Mouse (Mus musculus) Patski (cell line): ENCODE measurements around the gene Plrg1. TPM values are rescaled to one million over a fixed set of nuclear protein-coding genes. Genes with fewer than 3 reads are reported as not detected.

ENCODE experiments used
- ATAC-seq: fragments of 100-300 bp; one replicate; pipeline ENCODE4 v1.8.0; 2021
- CTCF ChIA-PET: fragments of 350-600 bp; sonication (Branson Sonifier 250); formaldehyde crosslinking; loops from one replicate; lab custom pipeline; 2022; ENCODE audit warnings: inconsistent platforms; lab: Charles Lee
- POLR2A ChIA-PET: fragments of 350-600 bp; sonication (Branson Sonifier 250); formaldehyde crosslinking; loops from one replicate; lab custom pipeline; 2022; ENCODE audit warnings: antibody characterized with exemption, inconsistent platforms; lab: Charles Lee
- DNase-seq: peaks from one replicate; pipeline ENCODE4 v3.0.0-alpha.2; 2011; ENCODE audit warnings: low read depth, low spot score
- H3K27me3 ChIP-seq: fragments of 371-371 bp; one replicate; pipeline ENCODE4 v1.5.1; 2021
- CTCF ChIP-seq: fragments of 100-300 bp; IDR thresholded peaks from one replicate; pipeline ENCODE4 v1.5.1; 2021
- in situ Hi-C: fragments of 300-500 bp; cut with MboI; formaldehyde crosslinking; loops from 3 replicates; pipeline ENCODE4 v1.11.1; 2018; ENCODE audit warnings: low pct_unique_long_range_greater_than_20kb, mixed read lengths
- polyA plus RNA-seq: library from polyadenylated mRNA; unstranded; gene quantifications from one replicate; pipeline ENCODE4 v1.2.3, GENCODE M21; 2021

The Plrg1 gene
- polyA plus RNA-seq, 1 experiment from 2014 or later: 85.3 TPM

DNA sequence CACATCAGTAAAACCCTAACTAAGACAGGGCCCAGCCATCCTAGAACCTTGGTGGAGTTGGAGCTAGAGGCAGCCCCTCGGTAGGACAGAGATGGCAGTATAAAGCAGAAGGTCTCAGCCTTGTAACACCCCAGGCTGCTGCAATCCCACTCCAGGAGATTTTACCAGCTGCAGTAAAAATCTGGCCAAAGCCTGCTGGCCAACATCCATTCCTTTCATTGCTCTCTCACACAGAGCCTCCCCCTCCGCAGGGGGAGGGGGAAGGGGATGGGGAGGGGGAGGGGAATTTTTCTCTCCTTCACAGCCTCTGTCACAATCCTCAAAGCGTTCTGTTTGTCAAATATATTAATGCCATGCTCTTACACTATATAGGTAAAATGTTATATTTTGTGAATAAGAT is 21.2 kb downstream of the Plrg1 start:
- POLR2A ChIA-PET: no interaction called here
- in situ Hi-C loops: no loop called here
- DNase-seq (no peak), ATAC-seq (no peak)
- peaks cover 5% of the 10 kb centered on the region for H3K27me3 ChIP-seq
- TF ChIP-seq CTCF: no peak
- CTCF ChIA-PET: no interaction called here

DNA sequence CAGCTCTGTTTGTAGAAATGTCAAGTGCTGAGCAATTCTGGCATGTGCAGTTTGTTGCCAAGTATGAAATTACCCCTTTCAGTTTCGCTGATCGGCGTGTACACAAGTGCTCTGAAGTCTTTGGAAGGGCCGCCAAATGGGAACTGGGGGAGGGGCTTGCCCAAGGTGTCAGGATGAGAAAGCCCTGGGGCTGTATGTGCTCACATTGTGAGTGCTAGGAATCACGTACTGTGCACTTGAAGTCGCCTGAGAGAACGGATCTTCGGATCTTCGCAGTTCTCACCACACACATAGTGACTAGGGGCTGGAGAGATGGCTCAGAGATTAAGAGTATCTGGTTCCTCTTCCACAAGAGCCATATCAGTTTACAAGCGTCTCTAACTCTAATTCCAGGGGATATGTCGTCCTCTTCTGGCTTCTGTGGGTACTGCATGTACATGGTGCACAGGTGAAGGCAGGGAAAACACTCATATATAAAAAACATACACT is 25.3 kb downstream of the Plrg1 start:
- TF ChIP-seq CTCF: peak; percentile 91
- in situ Hi-C loops: loop anchor here (5.0 kb wide), 1 partner anchor 83 kb away; no protein-coding TSS in a partner anchor

DNA sequence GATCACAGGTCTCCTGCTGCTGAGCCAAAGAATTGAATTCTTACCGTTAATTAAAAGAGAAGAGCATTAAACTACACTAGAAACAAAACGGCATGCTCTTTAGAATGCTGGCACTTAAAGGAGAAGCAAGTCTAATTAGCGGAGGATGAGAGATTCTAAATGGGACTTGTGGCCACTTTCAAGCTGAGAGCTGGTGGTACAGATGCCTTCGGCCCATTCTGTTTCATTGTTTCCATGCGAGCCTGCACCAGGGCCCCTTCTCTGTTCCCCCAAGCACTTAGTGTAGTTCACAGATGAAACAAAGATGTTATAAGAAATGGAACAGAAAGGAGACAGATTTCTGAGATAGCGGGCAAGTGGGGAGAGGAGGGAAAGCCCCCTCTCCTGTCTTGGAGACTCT is 42.3 kb downstream of the Plrg1 start:
- DNase-seq (no peak), ATAC-seq (no peak)
- POLR2A ChIA-PET: interaction anchor here (0.6 kb wide), 1 partner anchor 23 kb away, joined by 3 read pairs; no protein-coding TSS in a partner anchor
- H3K27me3 ChIP-seq: peaks cover 70% of the 10 kb centered on the region
- CTCF ChIA-PET: interaction anchor here (1.7 kb wide), 1 partner anchor 13 kb away, joined by 7 read pairs; no protein-coding TSS in a partner anchor
- no peak for TF ChIP-seq CTCF
- in situ Hi-C loops: no loop called here

More for the DNA sequence above, 25.3 kb downstream of the Plrg1 start:
- CTCF ChIA-PET: interaction anchor here (1.1 to 2.6 kb wide), 4 partner anchors 22 to 81 kb away, joined by 3 to 15 read pairs (median 8); partner anchors contain the start of gene Plrg1
- POLR2A ChIA-PET: no interaction called here
- peak; percentile 93 for ATAC-seq
- DNase-seq: peak; percentile 20
- peaks cover 45% of the 10 kb centered on the region for H3K27me3 ChIP-seq

DNA sequence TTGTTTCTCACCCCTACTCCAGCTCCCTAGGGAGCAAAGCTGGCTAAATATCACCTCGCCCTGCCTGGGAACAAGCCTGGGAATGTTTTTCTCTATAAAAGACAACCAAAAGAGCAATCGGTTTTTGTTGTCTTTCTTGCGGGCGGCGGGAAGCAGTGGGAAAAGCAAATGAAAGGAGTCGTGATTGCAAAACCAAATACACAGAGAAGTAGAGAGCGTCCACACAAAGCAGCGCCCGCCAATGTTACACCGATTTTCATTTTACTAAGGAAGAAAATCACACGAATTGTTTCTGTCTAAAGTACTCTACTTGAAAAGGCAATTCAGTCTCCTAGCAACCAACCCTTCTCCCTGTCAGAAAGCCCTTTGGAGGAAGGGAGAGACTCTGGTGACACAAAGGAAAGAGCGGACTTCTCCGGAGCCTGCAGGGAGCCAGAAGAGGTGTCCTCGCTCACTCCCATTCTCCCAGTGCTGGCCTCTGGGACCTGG is 43.3 kb downstream of the Plrg1 start:
- ATAC-seq (no peak), DNase-seq (no peak)
- no peak for TF ChIP-seq CTCF
- ChIA-PET CTCF (no interaction called here), POLR2A (no interaction called here)
- H3K27me3 ChIP-seq: peaks cover 80% of the 10 kb centered on the region
- in situ Hi-C loops: no loop called here

DNA sequence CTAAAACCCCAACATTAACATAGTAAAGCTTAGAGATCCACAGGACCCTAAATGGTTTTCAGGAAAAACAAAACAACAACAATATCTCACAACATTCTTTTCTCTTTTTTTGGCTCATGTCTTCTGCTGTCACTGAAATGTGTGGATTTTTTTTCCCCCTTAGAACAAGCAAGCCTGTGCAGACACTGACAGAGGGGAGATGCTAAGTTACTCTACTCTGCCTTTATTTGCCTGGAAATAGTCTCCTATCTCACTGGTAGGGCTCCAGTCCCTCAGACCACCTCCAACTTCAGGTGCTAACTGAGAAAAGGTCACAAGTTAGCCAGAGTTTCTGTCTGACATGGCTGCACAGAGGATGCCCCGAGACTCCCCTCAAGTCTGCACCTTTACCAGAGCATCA is 43.8 kb downstream of the Plrg1 start:
- peaks cover 81% of the 10 kb centered on the region for H3K27me3 ChIP-seq
- ChIA-PET POLR2A (no interaction called here), CTCF (no interaction called here)
- ATAC-seq (no peak), DNase-seq (no peak)
- in situ Hi-C loops: no loop called here
- TF ChIP-seq CTCF: no peak

DNA sequence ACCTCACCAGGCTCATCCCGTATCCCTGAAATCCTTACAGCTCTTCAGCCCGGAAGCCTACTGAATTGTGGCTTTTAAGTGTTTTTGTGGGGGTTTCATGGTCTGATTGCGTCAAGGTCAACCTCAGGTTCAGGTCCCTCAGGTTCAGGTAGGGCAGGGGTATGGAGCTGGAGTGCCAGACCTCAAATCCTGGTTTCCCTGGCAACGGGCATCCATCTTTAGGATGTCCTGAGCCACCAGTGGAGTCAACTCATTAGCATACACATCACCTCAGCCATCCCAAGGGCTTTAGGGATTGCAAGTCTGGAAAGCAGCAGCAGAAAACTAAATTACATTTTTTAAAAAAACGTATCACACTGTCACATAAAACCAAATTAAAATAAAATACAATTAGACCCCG is 44.3 kb downstream of the Plrg1 start:
- ATAC-seq (no peak), DNase-seq (no peak)
- CTCF ChIA-PET: no interaction called here
- no peak for TF ChIP-seq CTCF
- POLR2A ChIA-PET: no interaction called here
- H3K27me3 ChIP-seq: peaks cover 85% of the 10 kb centered on the region
- in situ Hi-C loops: no loop called here

DNA sequence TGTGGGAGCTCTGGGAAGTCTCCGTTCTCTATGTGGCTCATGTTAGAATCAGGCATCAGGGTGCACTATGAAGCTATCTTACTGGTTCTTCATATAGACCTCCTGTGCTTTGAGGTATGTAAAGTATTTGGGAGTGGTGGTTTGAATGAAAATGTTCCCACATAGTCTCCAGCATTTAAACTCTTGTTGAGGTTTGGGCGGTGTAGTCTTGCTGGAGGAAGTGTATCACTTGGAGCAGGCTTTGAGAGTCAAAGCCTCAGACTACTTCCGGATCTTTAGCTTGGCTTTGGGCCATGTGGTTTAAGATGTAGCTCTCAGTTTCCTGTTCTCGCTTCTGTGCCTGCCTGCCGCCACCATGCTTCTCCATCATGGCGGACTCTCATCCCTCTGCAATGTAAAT is 47.0 kb downstream of the Plrg1 start:
- H3K27me3 ChIP-seq: peaks cover 77% of the 10 kb centered on the region
- in situ Hi-C loops: no loop called here
- POLR2A ChIA-PET: interaction anchor here (0.6 kb wide), 2 partner anchors 76 to 945 kb away, joined by 3 read pairs; no protein-coding TSS in a partner anchor
- no peak for TF ChIP-seq CTCF
- CTCF ChIA-PET: interaction anchor here (1.1 to 1.8 kb wide), 3 partner anchors 8 to 172 kb away, joined by 3 to 5 read pairs (median 3); no protein-coding TSS in a partner anchor
- DNase-seq (no peak), ATAC-seq (no peak)

DNA sequence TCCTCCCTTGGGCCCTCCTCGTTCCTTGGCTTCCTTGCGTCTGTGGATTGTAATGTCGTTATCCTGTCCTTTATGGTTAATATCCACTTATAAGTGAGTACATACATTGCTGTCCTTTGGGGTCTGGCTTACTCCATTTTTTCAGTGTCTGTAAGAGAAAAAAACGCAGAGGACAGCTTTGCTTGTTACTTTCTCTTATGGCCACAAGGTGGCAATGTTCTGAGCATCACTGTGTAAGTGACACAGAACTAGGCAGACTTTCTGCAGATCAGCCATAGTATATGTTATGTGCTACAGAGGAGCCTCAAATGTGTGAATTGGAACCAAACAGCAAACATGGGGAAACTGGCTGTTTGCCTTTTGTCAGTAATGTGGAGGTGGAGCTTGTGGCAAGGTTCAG is 54.8 kb downstream of the Plrg1 start:
- peak; percentile 88 for TF ChIP-seq CTCF
- peaks cover 54% of the 10 kb centered on the region for H3K27me3 ChIP-seq
- ChIA-PET CTCF (interaction anchor here (0.7 to 4.2 kb wide), 22 partner anchors 9 to 172 kb away, joined by 3 to 46 read pairs (median 5); partner anchors contain the start of gene Dchs2), POLR2A (interaction anchor here (1.4 kb wide), 1 partner anchor 164 kb away, joined by 3 read pairs; no protein-coding TSS in a partner anchor)
- in situ Hi-C loops: loop anchor here (5.0 kb wide), 1 partner anchor 167 kb away; no protein-coding TSS in a partner anchor
- DNase-seq: no peak
- peak; percentile 60 for ATAC-seq

DNA sequence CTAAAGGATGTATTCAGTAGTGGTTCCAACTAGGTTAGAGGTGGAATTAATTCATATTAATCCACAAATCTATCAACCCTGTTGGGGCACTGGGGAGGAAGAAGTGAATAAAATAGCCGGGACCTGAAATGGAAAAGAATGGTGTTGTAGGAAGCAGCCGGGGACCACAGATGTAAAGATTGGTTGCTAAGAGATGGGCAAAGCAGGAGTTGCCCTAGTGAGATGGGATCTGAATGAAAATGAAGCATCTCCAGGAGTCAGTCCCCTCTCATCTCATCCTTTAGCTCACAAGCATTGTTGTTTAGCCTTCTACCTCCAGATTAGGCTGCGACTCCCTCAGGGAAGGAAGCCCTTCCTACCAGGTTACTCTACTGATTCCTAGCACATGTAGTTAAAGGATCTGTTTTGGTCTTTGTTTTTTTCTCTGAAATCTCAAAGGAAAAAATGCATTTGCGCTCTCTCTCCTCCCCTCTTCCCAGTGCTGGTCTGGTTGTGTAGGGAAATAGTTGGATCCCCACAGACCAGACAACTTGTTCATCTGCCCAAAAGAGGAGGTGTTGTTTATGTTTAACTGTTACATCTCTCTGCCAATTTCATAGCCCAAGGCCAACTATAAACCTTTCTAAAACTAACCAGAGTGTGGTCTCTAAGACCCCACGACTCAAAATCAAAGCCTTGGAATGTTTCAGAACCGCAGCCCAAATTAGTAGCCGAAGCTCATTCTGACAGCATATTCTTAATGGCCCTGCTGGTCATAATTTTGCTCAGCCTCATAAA is 56.4 kb downstream of the Plrg1 start:
- H3K27me3 ChIP-seq: peaks cover 53% of the 10 kb centered on the region
- in situ Hi-C loops: loop anchor here (5.0 kb wide), 1 partner anchor 166 kb away; no protein-coding TSS in a partner anchor
- ChIA-PET POLR2A (no interaction called here), CTCF (interaction anchor here (2.2 to 4.2 kb wide), 3 partner anchors 12 to 162 kb away, joined by 5 to 46 read pairs (median 12); no protein-coding TSS in a partner anchor)
- no peak for DNase-seq
- no peak for ATAC-seq
- TF ChIP-seq CTCF: no peak

DNA sequence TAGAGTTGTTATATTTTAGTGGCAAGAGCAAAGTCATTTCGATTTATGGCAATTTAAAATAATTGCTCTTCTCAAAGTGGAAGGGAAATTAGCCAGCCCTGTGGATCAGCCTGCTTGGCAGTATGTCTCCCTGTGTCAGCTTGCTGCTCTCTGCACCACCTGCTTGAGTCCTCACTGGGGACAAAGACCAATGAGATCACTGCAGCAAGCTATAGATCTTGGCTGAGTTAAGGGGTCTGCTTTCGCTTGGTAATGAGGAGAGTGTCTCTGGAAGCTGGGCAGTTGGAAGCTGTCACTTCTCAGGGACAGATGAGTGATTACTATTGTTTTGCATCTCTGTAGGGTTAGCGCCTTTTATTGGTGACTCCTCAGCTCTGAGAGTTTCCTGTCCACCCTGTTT is 57.5 kb downstream of the Plrg1 start:
- no peak for TF ChIP-seq CTCF
- peaks cover 48% of the 10 kb centered on the region for H3K27me3 ChIP-seq
- no peak for DNase-seq
- ATAC-seq: no peak
- in situ Hi-C loops: loop anchor here (5.0 kb wide), 1 partner anchor 164 kb away; no protein-coding TSS in a partner anchor
- ChIA-PET CTCF (interaction anchor here (4.2 kb wide), 1 partner anchor 161 kb away, joined by 46 read pairs; no protein-coding TSS in a partner anchor), POLR2A (no interaction called here)
